Mouse (Mus musculus): ENCODE measurements around the gene Pde4d. TPM values are rescaled to one million over a fixed set of nuclear protein-coding genes. Genes with fewer than 3 reads are reported as not detected.
A peak's percentile ranks its signal among the peaks of the same experiment; 100 is the strongest.
"Not testable (repeated sequence)": the region's sequence is repeated elsewhere in the genome, so short reads cannot be mapped to it uniquely, and the experiment has no call there.

Pde4d gene
- total RNA-seq, 2 experiments from 2014 or later: 33.5 to 49.8 TPM

GRCm38 (mm10) chr13:108677056-108677455, 227.3 kb downstream of the Pde4d start:
- no peak for ATAC-seq (replicated peaks; ENCODE audit: poor library complexity, severe bottlenecking)

- ATAC-seq (replicated peaks; ENCODE audit: poor library complexity, severe bottlenecking): no peak
Measured at GRCm38 (mm10) chr13:108683018-108683417, 233.3 kb downstream of the Pde4d start.

GRCm38 (mm10) chr13:108685817-108686216, 236.1 kb downstream of the Pde4d start:
- ATAC-seq (replicated peaks; ENCODE audit: poor library complexity, severe bottlenecking): no peak

GRCm38 (mm10) chr13:108686262-108686661, 236.5 kb downstream of the Pde4d start:
- peak; percentile 93 for ATAC-seq (replicated peaks; ENCODE audit: poor library complexity, severe bottlenecking)

GRCm38 (mm10) chr13:108686807-108687206, 237.1 kb downstream of the Pde4d start:
- peak; percentile 89 for ATAC-seq (replicated peaks; ENCODE audit: poor library complexity, severe bottlenecking)

- ATAC-seq (replicated peaks; ENCODE audit: poor library complexity, severe bottlenecking): no peak
Measured at GRCm38 (mm10) chr13:108692883-108693550, 243.3 kb downstream of the Pde4d start.

- no peak for ATAC-seq (replicated peaks; ENCODE audit: poor library complexity, severe bottlenecking)
Measured at GRCm38 (mm10) chr13:108705441-108705840, 255.7 kb downstream of the Pde4d start.

GRCm38 (mm10) chr13:108714032-108714431, 264.3 kb downstream of the Pde4d start:
- no peak for ATAC-seq (replicated peaks; ENCODE audit: poor library complexity, severe bottlenecking)

- ATAC-seq (replicated peaks; ENCODE audit: poor library complexity, severe bottlenecking): no peak
Measured at GRCm38 (mm10) chr13:108715029-108715428, 265.3 kb downstream of the Pde4d start.

GRCm38 (mm10) chr13:108722234-108722633, 272.5 kb downstream of the Pde4d start:
- ATAC-seq (replicated peaks; ENCODE audit: poor library complexity, severe bottlenecking): peak; percentile 56; the same call in 1 of the 2 replicates

GRCm38 (mm10) chr13:108734356-108734755, 284.6 kb downstream of the Pde4d start:
- not testable (repeated sequence) for ATAC-seq (replicated peaks; ENCODE audit: poor library complexity, severe bottlenecking)

GRCm38 (mm10) chr13:108751155-108751840, 301.6 kb downstream of the Pde4d start:
- no peak for ATAC-seq (replicated peaks; ENCODE audit: poor library complexity, severe bottlenecking)

- ATAC-seq (replicated peaks; ENCODE audit: poor library complexity, severe bottlenecking): peak; percentile 79
Measured at GRCm38 (mm10) chr13:108757477-108757876, 307.7 kb downstream of the Pde4d start.

GRCm38 (mm10) chr13:108758331-108758730, 308.6 kb downstream of the Pde4d start:
- no peak; the same call in 1 of the 2 replicates for ATAC-seq (replicated peaks; ENCODE audit: poor library complexity, severe bottlenecking)

- ATAC-seq (replicated peaks; ENCODE audit: poor library complexity, severe bottlenecking): no peak
Measured at GRCm38 (mm10) chr13:108759140-108759539, 309.4 kb downstream of the Pde4d start.

GRCm38 (mm10) chr13:108763295-108763694, 313.5 kb downstream of the Pde4d start:
- ATAC-seq (replicated peaks; ENCODE audit: poor library complexity, severe bottlenecking): no peak

- ATAC-seq (replicated peaks; ENCODE audit: poor library complexity, severe bottlenecking): peak; percentile 100
Measured at GRCm38 (mm10) chr13:108766020-108766727, 316.4 kb downstream of the Pde4d start.

- ATAC-seq (replicated peaks; ENCODE audit: poor library complexity, severe bottlenecking): no peak
Measured at GRCm38 (mm10) chr13:108769465-108770056, 319.8 kb downstream of the Pde4d start.

- ATAC-seq (replicated peaks; ENCODE audit: poor library complexity, severe bottlenecking): no peak
Measured at GRCm38 (mm10) chr13:108772386-108772785, 322.6 kb downstream of the Pde4d start.

- ATAC-seq (replicated peaks; ENCODE audit: poor library complexity, severe bottlenecking): peak; percentile 88
Measured at GRCm38 (mm10) chr13:108774981-108775380, 325.2 kb downstream of the Pde4d start.

GRCm38 (mm10) chr13:108775882-108776281, 326.1 kb downstream of the Pde4d start:
- peak; percentile 75 for ATAC-seq (replicated peaks; ENCODE audit: poor library complexity, severe bottlenecking)

Data from granulocyte monocyte progenitor cell, adult 5-6 weeks (primary cell).